Mouse (Mus musculus) gastrocnemius, postnatal 36 days (tissue): ENCODE results near the gene Olfr835. TPM values are rescaled to one million over a fixed set of nuclear protein-coding genes. Genes with fewer than 3 reads are reported as not detected.

Experiments
- DNase-seq, 2 experiments: peaks; one replicate each; pipeline ENCODE4 v3.0.0; 2022
- intact Hi-C: fragments of 180-260 bp; cut with DNase I; formaldehyde crosslinking; loops from one replicate; pipeline ENCODE4 v1.15.1; 2025
- long read RNA-seq, 2 experiments: library from polyadenylated mRNA; stranded (forward); transcript quantifications; one replicate each; pipeline ENCODE4 v2.0.0; 2021
- total RNA-seq, 2 experiments: library from RNA; stranded (reverse); gene quantifications; 2 replicates each; pipeline ENCODE4 v1.2.3; 2021

Gene Olfr835
- not detected for total RNA-seq
- long read RNA-seq, experiment 1, result 0 reads
- long read RNA-seq, experiment 2, result 0 reads

- no peak for DNase-seq
- intact Hi-C loops, result no loop called here
Observed at GRCm38 (mm10) chr9:19032435-19032834, at the start of gene Olfr835. TSS of gene Olfr835 (plus strand) at chr9:19032735.

GRCm38 (mm10) chr9:18987690-18988089, 44.8 kb upstream of the Olfr835 start, which contains the start of gene Olfr834:
TSS of gene Olfr834 (plus strand) at chr9:18987990.
- intact Hi-C loops, result no loop called here
- DNase-seq, result no peak

- DNase-seq, result no peak
- intact Hi-C loops, result no loop called here
Observed at GRCm38 (mm10) chr9:19084986-19085385, 52.5 kb downstream of the Olfr835 start.

Other genes with a start within 250 kb of the Olfr835 start
- gene Olfr828, start 213.2 kb upstream of the Olfr835 start, total RNA-seq, result not detected
- not detected for gene Olfr829, start 177.8 kb upstream of the Olfr835 start, total RNA-seq
- gene Olfr830, start 158.0 kb upstream of the Olfr835 start, total RNA-seq, result not detected
- not detected for gene Olfr832, start 95.6 kb upstream of the Olfr835 start, total RNA-seq
- not detected for gene Olfr834, start 44.7 kb upstream of the Olfr835 start, total RNA-seq
- not detected for gene Olfr836, start 87.6 kb downstream of the Olfr835 start, total RNA-seq
- not detected for gene Olfr837, start 103.6 kb downstream of the Olfr835 start, total RNA-seq
- not detected for gene Olfr839-ps1, start 144.6 kb downstream of the Olfr835 start, total RNA-seq
- not detected for gene Olfr843, start 219.3 kb downstream of the Olfr835 start, total RNA-seq